Mouse (Mus musculus) liver (tissue): ENCODE results near the gene Abhd10.

ENCODE experiments used
- DNase-seq: peaks from one replicate; pipeline ENCODE4 v3.0.0-alpha.2; 2020; ENCODE audit warnings: mixed read lengths

The Abhd10 gene

GRCm38 (mm10) chr16:45742615-45743476 lies at the start of gene Abhd10:
Gene Abhd10 (minus strand): TSS chr16:45742955.
- DNase-seq, result peak; percentile 98

GRCm38 (mm10) chr16:45791286-45791685 lies 48.5 kb upstream of the Abhd10 start:
- no peak for DNase-seq

GRCm38 (mm10) chr16:45789311-45789710 lies 46.6 kb upstream of the Abhd10 start:
- no peak for DNase-seq

- no peak for DNase-seq
Measured at GRCm38 (mm10) chr16:45787650-45788049, 44.9 kb upstream of the Abhd10 start.

- no peak for DNase-seq
Measured at GRCm38 (mm10) chr16:45786639-45787038, 43.9 kb upstream of the Abhd10 start.

- DNase-seq, result no peak
Measured at GRCm38 (mm10) chr16:45780001-45780400, 37.2 kb upstream of the Abhd10 start.

GRCm38 (mm10) chr16:45774813-45775212 lies 32.1 kb upstream of the Abhd10 start:
- DNase-seq, result no peak

GRCm38 (mm10) chr16:45770914-45771313 lies 28.2 kb upstream of the Abhd10 start:
- DNase-seq, result no peak

GRCm38 (mm10) chr16:45767853-45768640 lies 25.3 kb upstream of the Abhd10 start:
- no peak for DNase-seq

GRCm38 (mm10) chr16:45767434-45767833 lies 24.7 kb upstream of the Abhd10 start:
- DNase-seq, result no peak

GRCm38 (mm10) chr16:45765801-45766494 lies 23.2 kb upstream of the Abhd10 start:
- no peak for DNase-seq

GRCm38 (mm10) chr16:45765102-45765501 lies 22.3 kb upstream of the Abhd10 start:
- DNase-seq, result no peak

GRCm38 (mm10) chr16:45762859-45763505 lies 20.2 kb upstream of the Abhd10 start:
- DNase-seq, result no peak

GRCm38 (mm10) chr16:45761425-45761824 lies 18.7 kb upstream of the Abhd10 start:
- DNase-seq, result no peak

GRCm38 (mm10) chr16:45758726-45759269 lies 16.0 kb upstream of the Abhd10 start:
- no peak for DNase-seq

GRCm38 (mm10) chr16:45757421-45758078 lies 14.8 kb upstream of the Abhd10 start:
- peak; percentile 16 for DNase-seq

- no peak for DNase-seq
Measured at GRCm38 (mm10) chr16:45756855-45757254, 14.1 kb upstream of the Abhd10 start.

- no peak for DNase-seq
Measured at GRCm38 (mm10) chr16:45743591-45744144, 913 bp upstream of the Abhd10 start.

- DNase-seq, result no peak
Measured at GRCm38 (mm10) chr16:45737880-45738279, 4.9 kb downstream of the Abhd10 start.

- DNase-seq, result no peak
Measured at GRCm38 (mm10) chr16:45736724-45737123, 6.0 kb downstream of the Abhd10 start.

GRCm38 (mm10) chr16:45729163-45729562 lies 13.6 kb downstream of the Abhd10 start:
- no peak for DNase-seq

- no peak for DNase-seq
Measured at GRCm38 (mm10) chr16:45724742-45725102, 18.0 kb downstream of the Abhd10 start.
